Mouse (Mus musculus) kidney, adult 2 months (tissue): ENCODE measurements around the gene Kremen1.

Experiments used
- CTCF ChIP-seq: fragments of 200-500 bp; conservative IDR thresholded peaks from 2 replicates; pipeline ENCODE4 v1.5.1; 2011; ENCODE audit warnings: low read depth, mild to moderate bottlenecking, control low read depth, low read length, moderate library complexity, mixed read lengths; ENCODE audit not compliant: insufficient read depth, insufficient read length
- POLR2A ChIP-seq: fragments of 200-500 bp; IDR thresholded peaks from one replicate; pipeline ENCODE4 v1.6.1; 2011; ENCODE audit warnings: low read depth, low read length, control low read depth

- TF ChIP-seq POLR2A (no peak), CTCF (no peak)
These were observed 10.7 kb upstream of the Kremen1 start for GRCm38 (mm10) chr11:5272066-5272360.
